Mouse (Mus musculus) stomach, postnatal 0 days (tissue): ENCODE data around the gene Med12l. TPM values are rescaled to one million over a fixed set of nuclear protein-coding genes. Genes with fewer than 3 reads are reported as not detected.

Experiments
- ATAC-seq: fragments of 200-750 bp; cut with Nextera tagmentation; 2 replicates; pipeline ENCODE4 v1.8.0; 2017; ENCODE audit not compliant: low FRiP score, low TSS enrichment
- DNase-seq: peaks from one replicate; pipeline ENCODE4 v3.0.0-alpha.2; 2016; ENCODE audit warnings: low spot score
- H3K27ac ChIP-seq: fragments of 300-500 bp; sonication (generic); replicated peaks from 2 replicates; pipeline ENCODE4 v1.5.1; 2014; ENCODE audit warnings: mild to moderate bottlenecking, control low read depth
- H3K27me3 ChIP-seq: fragments of 300-500 bp; sonication (generic); 2 replicates; pipeline ENCODE4 v1.6.1; 2014; ENCODE audit warnings: low read length; ENCODE audit not compliant: control insufficient read depth, insufficient read depth
- H3K36me3 ChIP-seq: fragments of 300-500 bp; sonication (generic); 2 replicates; pipeline ENCODE4 v1.6.1; 2014; ENCODE audit warnings: low read length, mixed read lengths; ENCODE audit not compliant: control insufficient read depth, insufficient read depth
- H3K4me1 ChIP-seq: fragments of 300-500 bp; sonication (generic); replicated peaks from 2 replicates; pipeline ENCODE4 v1.6.1; 2014; ENCODE audit warnings: antibody characterized with exemption; ENCODE audit not compliant: control insufficient read depth, insufficient read depth
- H3K4me2 ChIP-seq: fragments of 300-500 bp; sonication (generic); replicated peaks from 2 replicates; pipeline ENCODE4 v1.6.1; 2014; ENCODE audit warnings: low read depth, mild to moderate bottlenecking, control low read depth, moderate library complexity
- H3K4me3 ChIP-seq: fragments of 300-500 bp; sonication (generic); 2 replicates; pipeline ENCODE4 v1.5.1; 2014; ENCODE audit warnings: low read depth, low read length, control low read depth
- H3K9ac ChIP-seq: fragments of 300-500 bp; sonication (generic); 2 replicates; pipeline ENCODE4 v1.6.1; 2014; ENCODE audit warnings: mild to moderate bottlenecking, low read length, control low read depth, mixed read lengths
- H3K9me3 ChIP-seq: fragments of 300-500 bp; sonication (generic); 2 replicates; pipeline ENCODE4 v1.6.1; 2016; ENCODE audit warnings: low read length; ENCODE audit not compliant: control insufficient read depth
- CTCF ChIP-seq: IDR thresholded peaks from 2 replicates; pipeline ENCODE4 v1.5.1; 2016; ENCODE audit warnings: antibody characterized with exemption, low read depth, mild to moderate bottlenecking, moderate library complexity
- EP300 ChIP-seq: optimal IDR thresholded peaks from 2 replicates; pipeline ENCODE3; 2016; ENCODE audit warnings: antibody characterized with exemption
- WGBS: fragments of 180-500 bp; shearing (Covaris S2); extraction: QIAGEN DNeasy Blood & Tissue Kit; methylation state at CpG from one replicate; pipeline ENCODE4 v1.1.7; 2014; 5-methylcytosine and 5-hydroxymethylcytosine counted together
- polyA plus RNA-seq: library from polyadenylated mRNA; unstranded; fragments of >200 nt; fragmentation: Nextera tagmentation; extraction: Ambion mirVana; gene quantifications from 2 replicates; pipeline ENCODE4 v1.2.1, GENCODE M21; 2015

Med12l gene
- polyA plus RNA-seq, 1 experiment from 2014 or later: 0.25 TPM

GRCm38 (mm10) chr3:58993619-58994018 is 12.0 kb upstream of the Med12l start:
- H3K36me3 ChIP-seq: no peaks in the 10 kb centered on the region
- WGBS: 94% methylated on average over 3 of the region's 3 CpGs

GRCm38 (mm10) chr3:59003756-59004155 is 1.9 kb upstream of the Med12l start:
- ATAC-seq (no peak), DNase-seq (no peak)
- Histone ChIP-seq H3K27ac (no peak overlapping the region), H3K4me3 (no peak overlapping the region), H3K4me1 (0 out of 2 replicates have a peak, but pooled peaks cover 2% of the 10 kb centered on the region), H3K27me3 (no peaks in the 10 kb centered on the region), H3K9ac (no peak overlapping the region), H3K9me3 (no peaks in the 10 kb centered on the region), H3K4me2 (no peak overlapping the region), H3K36me3 (no peaks in the 10 kb centered on the region)
- 77% methylated on average over 5 of the region's 5 CpGs for WGBS
- TF ChIP-seq CTCF (no peak), EP300 (no peak)

More at GRCm38 (mm10) chr3:58993619-58994018, 12.0 kb upstream of the Med12l start:
- DNase-seq (no peak), ATAC-seq (no peak)
- Histone ChIP-seq H3K9me3 (no peaks in the 10 kb centered on the region), H3K9ac (no peak overlapping the region), H3K4me1 (no peaks in the 10 kb centered on the region), H3K4me2 (no peak overlapping the region), H3K4me3 (no peak overlapping the region), H3K27ac (no peak overlapping the region), H3K27me3 (no peaks in the 10 kb centered on the region)
- TF ChIP-seq EP300 (no peak), CTCF (no peak)

GRCm38 (mm10) chr3:59005996-59006730 is 538 bp downstream of the Med12l start:
- Histone ChIP-seq H3K9me3 (no peaks in the 10 kb centered on the region), H3K4me2 (peak overlapping the region; percentile 99), H3K27ac (peak overlapping the region; percentile 67), H3K36me3 (no peaks in the 10 kb centered on the region), H3K4me1 (0 out of 2 replicates have a peak, but pooled peaks cover 2% of the 10 kb centered on the region), H3K9ac (peak overlapping the region; percentile 61), H3K4me3 (peak overlapping the region; percentile 67), H3K27me3 (no peaks in the 10 kb centered on the region)
- WGBS: under 1% methylated on average over 71 of the region's 83 CpGs
- DNase-seq (no peak), ATAC-seq (peak; percentile 65)
- TF ChIP-seq EP300: no peak
- TF ChIP-seq CTCF: peak; percentile 26; the same call in 1 of the 2 replicates

GRCm38 (mm10) chr3:59006731-59007441 is 1.3 kb downstream of the Med12l start:
- DNase-seq: peak; percentile 79
- Histone ChIP-seq H3K9me3 (no peaks in the 10 kb centered on the region), H3K9ac (peak overlapping the region; percentile 63), H3K4me2 (peak overlapping the region; percentile 99), H3K4me3 (peak overlapping the region; percentile 67), H3K4me1 (0 out of 2 replicates have a peak, but pooled peaks cover 2% of the 10 kb centered on the region), H3K36me3 (no peaks in the 10 kb centered on the region), H3K27me3 (no peaks in the 10 kb centered on the region), H3K27ac (peak overlapping the region; percentile 67)
- 0% methylated on average over 64 of the region's 77 CpGs for WGBS
- ATAC-seq: peak; percentile 83
- TF ChIP-seq CTCF (peak; percentile 76), EP300 (no peak)

GRCm38 (mm10) chr3:59010276-59010675 is 4.7 kb downstream of the Med12l start:
- H3K9ac ChIP-seq: no peak overlapping the region
- H3K9me3 ChIP-seq: no peaks in the 10 kb centered on the region
- no peak overlapping the region for H3K4me3 ChIP-seq
- WGBS: 85% methylated on average over 3 of the region's 3 CpGs
- DNase-seq (no peak), ATAC-seq (no peak)
- H3K36me3 ChIP-seq: no peaks in the 10 kb centered on the region
- H3K27ac ChIP-seq: no peak overlapping the region
- 0 out of 2 replicates have a peak, but pooled peaks cover 2% of the 10 kb centered on the region for H3K4me1 ChIP-seq
- TF ChIP-seq EP300 (no peak), CTCF (no peak)
- no peak overlapping the region for H3K4me2 ChIP-seq
- no peaks in the 10 kb centered on the region for H3K27me3 ChIP-seq
